Mouse (Mus musculus): ENCODE measurements at regions not wholly inside any gene's neighbourhood (a gene's known extent, or its start where the extent isn't known, plus 50 kb on each side); places are given as distances from the start of the nearest gene placed in this dataset.
"Not testable (repeated sequence)": the region's sequence is repeated elsewhere in the genome, so short reads cannot be mapped to it uniquely, and the experiment has no call there.

DNA sequence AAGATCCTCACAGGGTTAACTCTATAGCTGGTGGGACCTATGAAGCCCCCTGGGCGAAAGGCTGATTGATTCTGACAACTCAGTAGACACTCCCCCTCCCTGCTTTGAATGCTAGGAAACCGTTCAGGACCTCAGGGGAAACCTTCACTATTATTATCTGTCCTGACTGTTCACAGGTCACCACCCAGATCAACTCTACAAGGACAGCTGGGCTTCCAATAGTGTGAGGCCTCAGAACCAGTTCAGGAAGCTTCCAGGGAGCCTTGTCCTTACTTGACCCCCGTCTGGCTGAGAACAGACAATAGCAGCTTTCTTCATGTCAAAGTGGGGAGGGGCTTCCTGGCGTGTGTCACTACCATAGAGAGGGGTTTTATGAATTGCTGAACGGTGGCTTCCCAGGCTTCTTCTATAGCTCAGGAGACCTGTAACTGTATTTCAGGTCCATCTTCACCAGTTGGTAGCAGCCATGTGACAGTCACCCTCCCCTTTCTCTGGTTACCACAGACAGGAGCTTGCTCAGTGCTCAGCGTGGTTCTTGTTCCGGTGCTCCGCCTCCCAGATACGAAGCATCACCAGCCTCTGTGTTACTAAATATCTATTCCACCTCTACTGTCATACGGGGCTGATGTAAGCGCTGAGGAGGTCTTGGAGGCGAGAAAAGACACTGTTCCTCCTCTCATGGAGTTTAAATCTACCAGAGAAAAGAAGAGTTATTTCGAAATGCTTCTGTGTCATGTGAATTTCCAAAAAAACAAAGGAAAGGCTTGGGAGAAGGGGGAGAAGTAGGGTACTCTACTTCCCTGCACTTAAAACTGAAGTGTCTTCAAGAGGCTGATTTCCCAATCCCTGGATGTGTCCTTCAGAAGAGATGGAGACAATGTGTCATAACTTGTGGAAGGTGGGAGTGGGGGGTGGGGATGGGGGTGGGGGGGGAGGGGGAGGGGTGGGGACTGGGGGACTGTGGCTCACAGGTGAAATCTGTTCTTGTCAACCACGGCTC is 96.9 kb downstream of the Vcpkmt start:
- peak; percentile 41 for DNase-seq

- DNase-seq: no peak
These were observed 101.4 kb downstream of the Vcpkmt start for GRCm38 (mm10) chr12:69481420-69481819.

DNA sequence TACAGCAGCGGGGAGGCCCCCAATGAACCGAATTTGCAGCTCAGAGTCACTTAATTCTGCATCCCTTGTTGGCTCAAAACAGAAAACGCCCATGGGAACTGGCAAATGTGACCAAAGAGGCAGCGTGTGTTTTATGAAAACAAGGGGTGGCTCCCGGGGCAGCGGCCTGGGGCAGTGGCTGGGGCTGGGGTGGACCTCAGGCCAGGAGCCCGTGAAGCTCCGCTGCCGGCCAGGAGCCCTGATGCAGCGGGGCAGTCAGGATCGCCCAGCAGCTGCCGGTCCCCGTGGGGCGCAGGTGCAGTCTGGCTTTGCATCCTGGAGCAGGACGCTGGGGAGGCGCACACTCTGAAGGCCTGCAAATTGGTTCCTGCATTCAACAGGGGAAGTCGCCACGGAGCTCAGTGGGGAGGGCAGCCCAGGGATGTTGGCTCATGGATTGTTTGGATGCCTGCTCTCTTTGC is 104.4 kb upstream of the Gm9887 start:
- DNase-seq: no peak

GRCm38 (mm10) chr12:69476131-69476530 is 103.9 kb upstream of the Gm9887 start:
- no peak for DNase-seq

GRCm38 (mm10) chr12:69474916-69475661 is 102.8 kb upstream of the Gm9887 start:
- no peak for DNase-seq

DNA sequence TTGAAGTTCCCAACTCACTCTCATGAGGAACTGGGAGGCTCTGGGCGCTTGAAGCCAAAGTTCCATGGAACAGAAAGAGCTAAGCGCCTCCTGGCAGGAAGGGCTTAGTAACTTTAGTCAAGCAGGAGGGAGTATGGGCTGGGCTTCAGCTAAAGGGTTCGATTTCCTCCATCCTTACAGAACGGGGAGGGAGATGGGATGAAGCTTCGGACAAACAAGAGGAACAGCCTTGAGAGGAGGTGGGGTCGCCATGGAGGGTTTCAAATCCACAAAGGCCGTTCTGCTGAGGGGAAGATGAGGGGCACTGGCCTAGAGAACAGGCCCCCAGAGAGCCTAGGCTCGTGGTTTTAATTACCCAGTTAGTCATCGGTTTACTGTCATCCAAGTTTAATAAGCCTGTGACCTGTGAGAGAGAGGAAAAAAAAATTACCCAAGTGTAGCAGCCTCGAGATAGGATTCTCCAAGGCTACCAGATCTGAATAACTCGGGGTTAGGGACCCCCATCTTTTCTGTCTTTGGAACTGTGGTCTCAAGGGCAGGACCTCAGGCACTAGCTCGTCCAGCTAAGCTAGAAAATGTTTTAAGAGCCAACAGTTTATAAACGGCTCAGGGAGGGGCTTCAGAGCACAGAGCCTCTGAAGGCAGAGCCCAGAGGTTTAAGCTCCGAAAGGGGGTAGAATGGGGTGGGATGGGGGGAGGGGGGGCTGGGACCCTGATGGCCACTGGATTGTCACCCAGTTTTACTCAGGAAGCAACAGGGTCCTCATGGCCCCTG is 102.1 kb upstream of the Gm9887 start:
- DNase-seq: no peak

- no peak for DNase-seq
These were observed 101.3 kb upstream of the Gm9887 start for GRCm38 (mm10) chr12:69473379-69474057.

GRCm38 (mm10) chr12:69472912-69473311 is 100.7 kb upstream of the Gm9887 start:
- no peak for DNase-seq

DNA sequence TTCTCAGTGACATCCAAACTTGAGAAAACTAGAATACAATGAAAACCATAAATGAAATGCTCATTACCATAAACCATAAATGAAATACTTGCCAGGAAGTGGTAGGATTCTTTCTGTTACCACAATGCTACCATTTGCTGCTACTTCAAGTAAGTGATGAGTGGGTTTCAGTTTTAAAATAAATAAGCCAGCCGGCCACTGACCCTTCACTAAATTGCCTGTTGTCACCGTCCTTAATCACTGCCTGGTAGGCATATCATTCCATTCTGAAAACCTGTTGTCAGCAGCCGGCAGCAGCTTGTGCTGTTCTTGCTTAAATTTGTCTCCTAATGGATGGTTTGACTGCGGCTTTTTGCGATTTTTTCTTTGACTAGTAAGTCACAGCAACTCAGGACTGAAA is 99.6 kb upstream of the Gm9887 start:
- DNase-seq: no peak

DNA sequence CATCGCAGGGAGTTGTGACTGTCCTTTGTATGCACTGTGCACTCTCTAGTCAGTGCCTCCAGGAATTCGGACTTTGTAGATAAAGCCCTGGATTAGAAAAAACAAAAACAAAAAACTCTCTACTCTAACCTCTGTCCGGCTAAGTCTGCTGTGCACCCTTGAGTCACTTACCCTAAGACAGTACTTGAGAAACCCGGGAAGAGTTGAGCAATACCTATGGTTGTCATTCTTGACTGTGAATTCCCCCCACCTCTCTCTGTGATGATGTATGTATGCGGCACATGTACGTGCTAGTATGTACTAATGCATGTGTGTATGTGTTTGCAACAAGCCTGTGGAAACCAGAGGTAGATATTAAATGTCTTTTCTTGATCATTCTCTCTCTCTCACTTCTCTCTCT is 96.7 kb upstream of the Gm9887 start:
- DNase-seq: no peak

DNA sequence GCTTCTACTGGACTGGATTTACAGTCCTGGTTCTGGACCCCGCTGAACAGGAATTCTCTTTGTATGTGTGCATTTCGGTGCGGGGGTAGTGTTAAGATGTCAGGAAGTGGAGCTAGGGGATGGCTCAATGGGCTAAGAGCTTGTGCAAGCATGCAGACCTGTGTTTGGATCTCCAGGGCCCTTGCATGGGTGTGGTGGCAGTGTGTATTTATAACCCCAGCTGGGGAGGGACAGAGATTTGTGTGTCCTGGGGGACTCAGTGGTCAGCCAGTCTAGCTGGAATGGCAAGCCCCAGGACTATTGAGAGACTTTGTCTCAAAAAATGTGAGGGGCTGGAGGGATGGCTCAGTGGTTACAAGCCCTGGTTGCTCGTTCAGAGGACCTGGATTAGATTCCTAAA is 95.1 kb upstream of the Gm9887 start:
- no peak for DNase-seq

DNA sequence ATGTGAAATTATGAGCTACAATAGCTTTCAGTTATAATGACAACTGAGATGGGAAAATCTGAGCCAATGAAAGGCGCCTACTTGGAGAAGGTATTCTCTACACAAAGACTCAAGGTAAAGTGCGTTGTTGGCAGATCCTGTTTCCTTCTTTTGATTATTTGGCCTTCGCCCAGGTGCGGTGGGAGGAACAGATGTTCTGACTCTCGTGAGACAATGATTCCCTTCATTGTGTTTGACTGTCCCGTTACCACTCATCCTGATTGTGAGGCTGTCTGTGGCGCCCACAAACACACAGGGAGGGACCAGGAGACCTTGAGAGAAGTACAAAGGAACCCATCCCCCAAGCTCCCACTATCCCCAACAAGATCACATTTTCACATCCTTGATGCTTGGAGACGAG is 92.6 kb upstream of the Gm9887 start:
- no peak for DNase-seq

GRCm38 (mm10) chr12:69463327-69463726 is 91.1 kb upstream of the Gm9887 start:
- not testable (repeated sequence) for DNase-seq

DNA sequence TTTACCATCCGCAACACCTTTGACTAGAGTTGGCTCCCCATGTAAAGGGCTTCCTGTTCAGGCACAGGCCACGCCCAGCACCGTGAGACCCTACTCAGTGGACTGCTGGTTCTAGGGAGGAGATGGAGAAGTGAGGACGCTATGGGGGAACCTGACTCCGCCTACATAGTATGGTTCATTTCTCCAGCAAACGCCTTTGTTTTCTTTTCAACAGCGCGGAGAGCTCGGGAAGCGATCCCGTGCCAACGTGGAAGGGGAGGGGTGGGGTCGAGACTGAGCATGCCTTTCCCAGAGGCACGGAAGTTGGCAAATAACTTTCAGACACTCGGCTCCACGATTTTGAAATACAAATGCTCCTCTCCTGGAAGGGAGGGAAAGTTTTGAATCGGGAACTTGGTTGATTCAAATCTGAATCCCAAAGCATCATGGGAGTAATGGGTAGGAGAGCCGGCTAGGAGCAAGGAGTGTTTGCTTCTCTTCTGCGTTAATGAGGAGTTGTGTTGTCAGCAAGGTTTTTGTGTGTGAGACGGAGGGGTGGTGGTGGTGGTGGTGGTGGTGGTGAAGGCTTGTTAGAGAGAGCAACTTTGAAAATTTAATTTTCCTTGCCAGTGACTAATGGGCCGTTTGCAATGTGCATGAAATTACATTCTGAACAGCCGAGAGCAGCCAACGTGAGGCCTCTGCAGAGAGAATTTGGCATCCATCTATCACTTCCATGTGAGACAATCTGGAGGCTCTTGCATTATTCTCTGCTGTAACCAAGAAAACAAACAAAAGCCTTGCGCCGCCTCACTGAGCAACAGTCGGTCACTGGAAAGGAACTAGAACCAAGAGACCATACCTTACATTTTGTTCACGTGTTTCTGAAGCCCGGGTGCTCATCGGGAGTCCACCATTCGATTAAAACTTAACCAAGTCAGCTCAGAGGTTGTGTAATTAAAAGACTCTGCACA is 89.9 kb upstream of the Gm9887 start:
- peak; percentile 63 for DNase-seq

DNA sequence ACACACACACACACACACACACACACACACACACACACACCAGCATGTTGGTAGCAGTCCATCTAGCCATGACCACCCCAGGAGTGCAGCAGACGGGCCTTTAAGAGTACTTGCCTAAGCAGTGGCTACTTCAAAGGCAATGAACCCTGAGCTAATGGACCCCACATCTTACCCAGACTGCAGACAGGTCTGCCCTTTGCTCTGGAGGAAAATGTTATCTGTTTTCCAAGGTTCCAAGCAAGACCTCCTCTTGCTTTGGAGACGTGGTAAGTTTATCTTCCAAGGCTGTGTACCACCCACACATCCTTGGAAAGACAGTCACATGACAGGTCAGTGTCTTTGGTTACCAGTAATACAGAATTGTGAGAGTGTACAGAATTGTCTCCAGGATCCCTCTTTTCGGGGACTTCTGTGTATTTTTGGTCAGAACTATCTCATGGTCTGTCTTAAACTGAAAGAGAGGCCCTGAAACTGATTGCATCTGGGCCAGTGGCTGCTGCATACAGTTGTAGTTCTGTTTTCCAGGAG is 88.4 kb upstream of the Gm9887 start:
- no peak for DNase-seq

DNA sequence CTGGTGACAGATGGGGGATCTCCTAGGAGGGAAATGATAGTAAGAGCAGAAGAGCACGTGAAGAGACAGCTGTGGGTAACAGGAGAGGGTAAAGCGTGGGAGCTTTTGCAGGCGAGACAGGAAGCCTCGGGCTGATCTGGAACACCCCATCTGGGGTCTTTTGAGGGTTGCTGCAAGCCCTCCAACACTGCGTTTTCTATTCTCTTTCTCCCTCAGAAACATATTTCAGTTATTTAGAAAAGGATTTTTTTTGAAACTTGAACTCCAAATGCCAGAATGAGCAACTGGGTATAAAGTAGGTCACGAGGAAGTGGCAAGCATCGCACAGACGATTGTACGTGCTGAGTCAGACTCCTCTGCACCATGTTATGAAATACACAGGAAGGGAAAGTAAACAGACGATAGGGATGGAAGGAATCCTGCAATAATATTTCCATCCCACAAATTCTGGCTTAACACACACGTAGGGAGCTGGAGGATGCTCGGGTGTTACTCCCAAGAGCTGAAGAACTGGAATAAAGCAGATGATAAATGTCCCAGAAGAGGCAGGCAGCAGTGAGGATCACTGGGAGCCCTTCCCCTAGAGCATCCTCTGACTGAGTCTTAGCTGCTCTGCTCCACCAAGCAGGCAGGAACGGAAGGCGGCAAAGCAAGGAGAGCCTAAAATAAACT is 86.0 kb upstream of the Gm9887 start:
- DNase-seq: peak; percentile 13

DNA sequence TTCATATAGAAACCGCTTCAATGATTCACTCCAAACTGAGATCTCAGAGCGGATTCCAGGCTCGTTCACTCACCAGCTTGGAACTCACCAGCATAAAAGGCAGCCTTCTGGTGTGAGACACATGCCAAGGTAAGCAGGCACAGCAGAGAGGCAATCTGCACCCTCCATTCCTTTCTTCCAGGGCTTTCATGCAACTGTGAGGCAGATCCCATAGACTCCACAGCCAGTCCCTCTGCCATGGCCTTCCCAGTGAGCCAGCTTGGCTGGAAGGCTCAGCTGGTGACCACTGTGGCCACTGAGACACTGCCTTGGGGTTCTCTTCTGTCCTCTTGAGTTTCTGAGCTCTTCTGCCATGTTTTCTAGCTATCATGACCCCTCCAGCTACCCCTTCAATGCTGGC is 84.5 kb upstream of the Gm9887 start:
- DNase-seq: no peak

- no peak for DNase-seq
These were observed 83.9 kb upstream of the Gm9887 start for GRCm38 (mm10) chr12:69456116-69456515.

GRCm38 (mm10) chr12:69455566-69455965 is 83.3 kb upstream of the Gm9887 start:
- DNase-seq: no peak

GRCm38 (mm10) chr12:69453544-69453943 is 81.3 kb upstream of the Gm9887 start:
- no peak for DNase-seq
